Mouse (Mus musculus) bone marrow, adult 2 months (tissue): ENCODE results near the gene Olfr322.

Experiments used
- CTCF ChIP-seq: fragments of 200-500 bp; IDR thresholded peaks from 2 replicates; pipeline ENCODE4 v1.5.1; 2011; ENCODE audit warnings: low read length, control low read depth; ENCODE audit not compliant: control insufficient read depth, insufficient read depth
- POLR2A ChIP-seq: fragments of 200-500 bp; IDR thresholded peaks from 2 replicates; pipeline ENCODE4 v1.6.1; 2011; ENCODE audit warnings: low read depth, mild to moderate bottlenecking, control low read depth, low read length, borderline replicate concordance; ENCODE audit not compliant: control insufficient read depth

GRCm38 (mm10) chr11:58643350-58643749, 15.2 kb upstream of the Olfr322 start:
- peak; percentile 94 for TF ChIP-seq CTCF
- TF ChIP-seq POLR2A = no peak
